ENCODE assay signal across 16 mouse cellular contexts in genomic region chr6:83890281-83891015, GRCm38 (mm10).
"Had no signal": no experiment of that assay in that cellular context is flagged by ENCODE, and none has a peak within 500 bp of the region (broad histone marks: within the 10 kb centered on the region; RNA-seq: fewer than 3 reads in every experiment).

No protein-coding gene starts in this region.

- ATAC-seq: liver, postnatal 0 days; midbrain, embryonic 13.5 days; midbrain, embryonic 15.5 days had no signal

- H3K27ac ChIP-seq: liver, embryonic 13.5 days; liver, embryonic 15.5 days; macrophage; midbrain, embryonic 13.5 days; midbrain, embryonic 15.5 days; neural tube, embryonic 12.5 days had no signal

- H3K9ac ChIP-seq: liver, embryonic 13.5 days; liver, embryonic 15.5 days; liver, postnatal 0 days; lung, embryonic 14.5 days; midbrain, embryonic 13.5 days; midbrain, embryonic 15.5 days; neural tube, embryonic 12.5 days had no signal

- H3K4me3 ChIP-seq: liver, embryonic 13.5 days; liver, embryonic 15.5 days; megakaryocyte, embryonic 14.5 days; midbrain, embryonic 13.5 days; midbrain, embryonic 15.5 days; neural tube, embryonic 12.5 days had no signal

- H3K4me2 ChIP-seq: liver, embryonic 13.5 days; liver, embryonic 15.5 days; lung, embryonic 14.5 days; midbrain, embryonic 11.5 days; midbrain, embryonic 13.5 days; midbrain, embryonic 15.5 days; neural tube, embryonic 12.5 days had no signal

- DNase-seq: liver, embryonic 13.5 days; liver, postnatal 0 days; lung, embryonic 14.5 days; lung, postnatal 36 days; right cerebral cortex, postnatal 14 days; spleen, adult 18-20 months; thymus, adult 2 months; thymus, postnatal 25 days; thymus, postnatal 4 days had no signal

- H3K9me3 ChIP-seq: liver, embryonic 13.5 days; liver, embryonic 15.5 days; megakaryocyte, embryonic 14.5 days; midbrain, embryonic 13.5 days; midbrain, embryonic 15.5 days; neural tube, embryonic 12.5 days had no signal

- H3K27me3 ChIP-seq: liver, embryonic 13.5 days; liver, embryonic 15.5 days; midbrain, embryonic 13.5 days; midbrain, embryonic 15.5 days; neural tube, embryonic 12.5 days had no signal

- H3K4me1 ChIP-seq: liver, embryonic 13.5 days; liver, embryonic 15.5 days; midbrain, embryonic 13.5 days; midbrain, embryonic 15.5 days; neural tube, embryonic 12.5 days had no signal

- H3K36me3 ChIP-seq: liver, embryonic 13.5 days; liver, embryonic 15.5 days; midbrain, embryonic 13.5 days; midbrain, embryonic 15.5 days; neural tube, embryonic 12.5 days had no signal
